Mouse (Mus musculus) heart, embryonic 16.5 days (tissue): ENCODE results near the gene Rnf216. TPM values are rescaled to one million over a fixed set of nuclear protein-coding genes. Genes with fewer than 3 reads are reported as not detected.

ENCODE experiments used
- ATAC-seq: fragments of 200-750 bp; cut with Nextera tagmentation; replicated peaks from 2 replicates; pipeline ENCODE4 v1.8.0; 2017; ENCODE audit warnings: moderate number of reproducible peaks; ENCODE audit not compliant: insufficient read depth, low FRiP score; ENCODE audit errors: extremely low read depth
- H3K27ac ChIP-seq: fragments of 300-500 bp; sonication (generic); 2 replicates; pipeline ENCODE4 v1.5.1; 2014; ENCODE audit warnings: mild to moderate bottlenecking, low read length, control low read depth, moderate library complexity
- H3K27me3 ChIP-seq: fragments of 300-500 bp; sonication (generic); 2 replicates; pipeline ENCODE4 v1.6.1; 2014; ENCODE audit warnings: low read length, mixed read lengths; ENCODE audit not compliant: control insufficient read depth, insufficient read depth
- H3K36me3 ChIP-seq: fragments of 300-500 bp; sonication (generic); 2 replicates; pipeline ENCODE4 v1.6.1; 2014; ENCODE audit not compliant: control insufficient read depth, insufficient read depth
- H3K4me1 ChIP-seq: fragments of 300-500 bp; sonication (generic); 2 replicates; pipeline ENCODE4 v1.6.1; 2014; ENCODE audit warnings: low read length, mixed read lengths; ENCODE audit not compliant: control insufficient read depth, insufficient read depth
- H3K4me2 ChIP-seq: fragments of 300-500 bp; sonication (generic); 2 replicates; pipeline ENCODE4 v1.6.1; 2014; ENCODE audit warnings: low read depth, mild to moderate bottlenecking, control low read depth, low read length
- H3K4me3 ChIP-seq: fragments of 300-500 bp; sonication (generic); 2 replicates; pipeline ENCODE4 v1.5.1; 2014; ENCODE audit warnings: mild to moderate bottlenecking, control low read depth, low read length
- H3K9ac ChIP-seq: fragments of 300-500 bp; sonication (generic); 2 replicates; pipeline ENCODE4 v1.6.1; 2014; ENCODE audit warnings: low read length, control low read depth
- H3K9me3 ChIP-seq: fragments of 300-500 bp; sonication (generic); replicated peaks from 2 replicates; pipeline ENCODE4 v1.6.1; 2016; ENCODE audit warnings: low read length; ENCODE audit not compliant: control insufficient read depth
- WGBS: fragments of 180-500 bp; shearing (Covaris S2); extraction: QIAGEN DNeasy Blood & Tissue Kit; methylation state at CpG from one replicate; pipeline ENCODE4 v1.1.7; 2014; 5-methylcytosine and 5-hydroxymethylcytosine counted together
- polyA plus RNA-seq: library from polyadenylated mRNA; unstranded; fragments of >200 nt; fragmentation: Nextera tagmentation; extraction: Ambion mirVana; gene quantifications from 2 replicates; pipeline ENCODE4 v1.2.1, GENCODE M21; 2015

The Rnf216 gene
- polyA plus RNA-seq, 1 experiment from 2014 or later, result 22.7 TPM

GRCm38 (mm10) chr5:143054703-143055102, 58.1 kb downstream of the Rnf216 start:
- no peaks in the 10 kb centered on the region for H3K9me3 ChIP-seq
- H3K4me3 ChIP-seq, result no peak overlapping the region
- H3K27ac ChIP-seq, result no peak overlapping the region
- H3K4me1 ChIP-seq, result peaks cover 72% of the 10 kb centered on the region
- no peaks in the 10 kb centered on the region for H3K27me3 ChIP-seq
- no peak for ATAC-seq
- no peak overlapping the region for H3K4me2 ChIP-seq
- 75% methylated on average over 2 of the region's 2 CpGs for WGBS
- H3K9ac ChIP-seq, result no peak overlapping the region
- 0 out of 2 replicates have a peak, but pooled peaks cover 5% of the 10 kb centered on the region for H3K36me3 ChIP-seq

DNA sequence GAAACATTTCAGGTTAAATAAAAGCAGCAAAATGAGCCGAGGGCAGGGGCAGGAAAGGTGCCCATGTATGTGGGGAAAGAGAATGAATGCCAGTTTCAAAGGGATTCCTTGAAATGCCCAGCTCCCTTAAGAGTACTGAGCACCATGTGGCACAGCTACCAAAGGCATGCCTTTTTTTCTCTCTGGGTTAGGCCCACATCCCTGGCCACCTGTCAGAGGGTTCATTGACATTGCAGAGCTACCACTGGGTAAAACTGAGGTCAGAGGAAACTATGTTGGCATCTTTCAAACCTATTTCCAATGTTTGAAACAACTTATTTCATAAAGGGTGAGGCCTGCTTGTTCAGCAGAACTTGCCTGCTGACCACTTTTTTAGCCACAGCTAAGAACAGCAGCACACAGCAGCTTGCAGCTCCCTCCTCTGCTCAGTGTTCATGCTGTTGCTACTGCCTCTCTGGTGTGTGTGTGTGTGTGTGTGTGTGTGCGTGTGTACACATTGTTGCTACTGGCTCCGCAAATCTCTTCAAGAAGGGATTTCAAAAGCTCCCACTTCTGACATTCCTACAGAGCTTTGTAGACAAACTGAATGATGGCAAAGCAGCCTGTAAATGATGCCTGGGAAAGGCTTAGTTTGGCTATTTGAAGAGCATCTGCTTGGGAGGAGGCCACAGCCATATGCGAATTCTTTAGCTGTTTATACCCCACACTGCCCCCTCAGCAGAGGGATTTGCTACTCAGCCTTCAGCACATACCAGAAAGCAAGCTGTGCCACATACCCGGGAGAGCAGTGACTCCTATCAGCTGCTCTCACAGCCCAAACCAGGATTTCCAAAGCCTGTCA, 59.4 kb downstream of the Rnf216 start:
- peak overlapping the region; percentile 67 for H3K27ac ChIP-seq
- peaks cover 71% of the 10 kb centered on the region for H3K4me1 ChIP-seq
- no peak overlapping the region for H3K4me3 ChIP-seq
- H3K36me3 ChIP-seq, result 0 out of 2 replicates have a peak, but pooled peaks cover 2% of the 10 kb centered on the region
- 51% methylated on average over 5 of the region's 5 CpGs for WGBS
- no peaks in the 10 kb centered on the region for H3K9me3 ChIP-seq
- no peak overlapping the region for H3K4me2 ChIP-seq
- no peaks in the 10 kb centered on the region for H3K27me3 ChIP-seq
- H3K9ac ChIP-seq, result no peak overlapping the region
- peak; percentile 56 for ATAC-seq

- Histone ChIP-seq H3K27ac (peak overlapping the region; percentile 67), H3K4me1 (peaks cover 71% of the 10 kb centered on the region), H3K27me3 (no peaks in the 10 kb centered on the region), H3K36me3 (0 out of 2 replicates have a peak, but pooled peaks cover 2% of the 10 kb centered on the region), H3K4me2 (no peak overlapping the region), H3K4me3 (no peak overlapping the region), H3K9me3 (no peaks in the 10 kb centered on the region), H3K9ac (no peak overlapping the region)
- ATAC-seq, result no peak
- WGBS, result 70% methylated on average over 2 of the region's 2 CpGs
These were observed 60.1 kb downstream of the Rnf216 start for GRCm38 (mm10) chr5:143052677-143053076.

GRCm38 (mm10) chr5:143051851-143052250, 60.9 kb downstream of the Rnf216 start:
- no peak for ATAC-seq
- Histone ChIP-seq H3K27ac (no peak overlapping the region), H3K9me3 (no peaks in the 10 kb centered on the region), H3K27me3 (no peaks in the 10 kb centered on the region), H3K4me3 (no peak overlapping the region), H3K9ac (no peak overlapping the region), H3K4me1 (peaks cover 67% of the 10 kb centered on the region), H3K36me3 (0 out of 2 replicates have a peak, but pooled peaks cover 2% of the 10 kb centered on the region), H3K4me2 (no peak overlapping the region)
- WGBS, result 82% methylated on average over 6 of the region's 6 CpGs

DNA sequence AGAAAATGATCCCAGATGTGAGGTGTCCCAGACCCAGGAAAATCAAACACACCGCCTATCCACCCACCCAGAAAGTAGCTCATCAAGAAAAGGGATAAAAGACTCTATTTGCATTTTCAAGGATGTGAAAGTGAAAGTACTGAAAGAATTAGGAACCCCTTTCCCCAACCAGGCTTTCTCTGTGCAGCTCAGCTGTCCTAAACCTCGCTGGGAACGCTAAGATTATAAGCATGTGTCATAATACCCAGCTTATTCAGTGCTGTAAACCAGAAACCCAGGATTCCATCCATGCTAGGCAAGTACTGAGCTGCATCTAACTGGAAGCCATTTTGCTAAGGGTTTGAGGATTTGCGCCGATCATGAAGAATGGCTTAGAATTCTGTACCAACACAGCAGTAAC, 62.5 kb downstream of the Rnf216 start:
- peak overlapping the region; percentile 22; the same call in 1 of the 2 replicates for H3K4me2 ChIP-seq

GRCm38 (mm10) chr5:143049746-143050145, 63.0 kb downstream of the Rnf216 start:
- H3K4me1 ChIP-seq, result peaks cover 59% of the 10 kb centered on the region
- peak overlapping the region; percentile 22; the same call in 1 of the 2 replicates for H3K4me2 ChIP-seq
- 0 out of 2 replicates have a peak, but pooled peaks cover 2% of the 10 kb centered on the region for H3K36me3 ChIP-seq
- H3K9ac ChIP-seq, result peak overlapping the region; percentile 24
- peak; percentile 56; the same call in 1 of the 2 replicates for ATAC-seq
- H3K9me3 ChIP-seq, result no peaks in the 10 kb centered on the region
- no peaks in the 10 kb centered on the region for H3K27me3 ChIP-seq
- no peak overlapping the region for H3K4me3 ChIP-seq
- peak overlapping the region; percentile 72 for H3K27ac ChIP-seq
- 22% methylated on average over 4 of the region's 4 CpGs for WGBS

More for the DNA sequence above, 62.5 kb downstream of the Rnf216 start:
- Histone ChIP-seq H3K4me3 (no peak overlapping the region), H3K27me3 (no peaks in the 10 kb centered on the region), H3K27ac (peak overlapping the region; percentile 72), H3K9me3 (no peaks in the 10 kb centered on the region), H3K9ac (peak overlapping the region; percentile 24), H3K36me3 (0 out of 2 replicates have a peak, but pooled peaks cover 2% of the 10 kb centered on the region), H3K4me1 (peaks cover 57% of the 10 kb centered on the region)
- 66% methylated on average over 5 of the region's 5 CpGs for WGBS
- ATAC-seq, result no peak

DNA sequence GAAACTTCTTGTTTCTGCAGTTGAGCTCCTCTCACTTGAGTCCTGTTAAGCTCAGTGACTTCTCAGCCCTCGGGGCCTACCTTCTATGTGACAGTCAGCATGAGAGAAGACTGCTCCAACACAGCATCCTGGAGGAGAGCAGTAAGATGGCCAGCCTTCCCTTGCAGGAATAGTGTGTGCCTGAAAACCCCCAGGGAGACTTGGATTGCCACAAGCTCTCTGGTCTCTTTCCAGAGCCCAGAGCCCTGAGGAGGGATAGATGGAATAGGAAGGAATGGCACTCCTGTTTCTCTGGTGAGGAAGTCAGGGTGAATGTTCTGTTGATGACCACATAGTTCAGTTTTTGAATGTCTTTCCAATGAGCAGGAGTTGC, 63.8 kb downstream of the Rnf216 start:
- Histone ChIP-seq H3K9me3 (no peaks in the 10 kb centered on the region), H3K27ac (peak overlapping the region; percentile 78), H3K4me2 (no peak overlapping the region), H3K4me1 (peaks cover 57% of the 10 kb centered on the region), H3K9ac (no peak overlapping the region), H3K36me3 (0 out of 2 replicates have a peak, but pooled peaks cover 2% of the 10 kb centered on the region), H3K4me3 (no peak overlapping the region), H3K27me3 (no peaks in the 10 kb centered on the region)
- 53% methylated on average over 1 of the region's 1 CpGs for WGBS
- ATAC-seq, result no peak

DNA sequence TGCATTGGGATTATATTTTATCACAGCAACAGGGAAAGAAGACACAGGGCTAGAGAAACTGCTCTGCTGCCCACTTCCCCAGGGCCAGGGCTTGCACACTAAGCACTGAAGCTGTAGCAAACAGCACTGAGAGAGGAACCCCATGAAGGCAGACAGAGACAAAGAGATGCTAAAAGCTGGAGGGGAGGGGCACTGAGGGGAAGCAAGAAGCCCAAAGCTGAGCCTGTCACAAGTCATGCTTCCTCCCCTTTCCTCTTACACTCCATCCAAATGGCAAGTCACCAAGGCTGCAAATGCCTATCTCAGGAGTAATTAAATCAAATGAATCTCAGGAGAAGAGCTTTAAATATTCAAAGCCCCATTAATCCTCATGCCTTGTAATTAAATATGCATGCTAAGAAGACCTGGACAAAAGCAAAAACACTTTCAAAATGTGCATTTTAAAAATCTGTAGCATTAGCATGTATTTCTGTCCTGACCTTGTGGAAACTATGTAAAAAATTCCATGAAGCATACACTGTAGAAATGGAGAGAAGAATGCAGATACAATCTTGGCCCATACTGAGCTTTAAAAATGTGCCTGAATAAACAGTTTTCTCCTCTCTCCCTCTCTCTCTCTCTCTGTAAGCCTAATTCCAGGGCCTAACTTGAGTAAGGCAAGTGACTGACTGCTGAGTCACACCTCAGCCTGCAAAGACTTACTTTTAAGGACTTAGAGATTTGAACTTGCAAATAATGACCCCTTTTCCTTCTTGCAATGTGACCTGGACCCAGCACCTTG, 64.4 kb downstream of the Rnf216 start:
- H3K4me3 ChIP-seq, result no peak overlapping the region

More for the DNA sequence above, 64.4 kb downstream of the Rnf216 start:
- Histone ChIP-seq H3K4me1 (peaks cover 52% of the 10 kb centered on the region), H3K27ac (peak overlapping the region; percentile 78), H3K9ac (no peak overlapping the region), H3K27me3 (no peaks in the 10 kb centered on the region), H3K9me3 (no peaks in the 10 kb centered on the region), H3K36me3 (peaks cover 2% of the 10 kb centered on the region; the same call in 1 of the 2 replicates), H3K4me2 (no peak overlapping the region)
- no peak for ATAC-seq
